Mouse (Mus musculus) cortical plate, adult 2 months (tissue): Measurements from ENCODE around the gene Naa15. TPM values are rescaled to one million over a fixed set of nuclear protein-coding genes. Genes with fewer than 3 reads are reported as not detected.
A peak's percentile ranks its signal among the peaks of the same experiment; 100 is the strongest.

Experiments used
- H3K27ac ChIP-seq: fragments of 200-500 bp; 2 replicates; pipeline ENCODE4 v1.5.1; 2012; ENCODE audit warnings: low read length, control low read depth, inconsistent platforms; ENCODE audit not compliant: insufficient read depth
- H3K4me1 ChIP-seq: fragments of 200-500 bp; 2 replicates; pipeline ENCODE4 v1.6.1; 2011; ENCODE audit warnings: low read length; ENCODE audit not compliant: control insufficient read depth, insufficient read depth
- H3K4me3 ChIP-seq: fragments of 200-500 bp; 2 replicates; pipeline ENCODE4 v1.5.1; 2011; ENCODE audit warnings: mild to moderate bottlenecking, low read length, control low read depth; ENCODE audit not compliant: insufficient read depth
- CTCF ChIP-seq: fragments of 200-500 bp; IDR thresholded peaks from 2 replicates; pipeline ENCODE4 v1.5.1; 2011; ENCODE audit warnings: mild to moderate bottlenecking, control low read depth, low read length; ENCODE audit not compliant: insufficient read depth; ENCODE audit errors: extremely low read depth
- POLR2A ChIP-seq: fragments of 200-500 bp; IDR thresholded peaks from 2 replicates; pipeline ENCODE4 v1.6.1; 2011; ENCODE audit warnings: mild to moderate bottlenecking, low read length, control low read depth; ENCODE audit not compliant: insufficient read depth; ENCODE audit errors: extremely low read depth
- polyA plus RNA-seq: library from polyadenylated mRNA; depleted of rRNA; stranded (reverse); fragments of >200 nt; gene quantifications from 2 replicates; pipeline ENCODE4 v1.2.3, GENCODE M21; 2012

Gene Naa15
- polyA plus RNA-seq, 1 experiment, result 20.7 TPM

GRCm38 (mm10) chr3:51498659-51499058, 83.7 kb downstream of the Naa15 start:
- H3K27ac ChIP-seq, result no peak overlapping the region
- no peaks in the 10 kb centered on the region for H3K4me1 ChIP-seq
- no peak for TF ChIP-seq POLR2A
- TF ChIP-seq CTCF, result no peak
- H3K4me3 ChIP-seq, result no peak overlapping the region

- TF ChIP-seq POLR2A (no peak), CTCF (no peak)
- no peak overlapping the region for H3K4me3 ChIP-seq
- no peaks in the 10 kb centered on the region for H3K4me1 ChIP-seq
- no peak overlapping the region for H3K27ac ChIP-seq
These were observed 84.9 kb downstream of the Naa15 start for GRCm38 (mm10) chr3:51499876-51500275.

- Histone ChIP-seq H3K4me3 (no peak overlapping the region), H3K27ac (no peak overlapping the region), H3K4me1 (no peaks in the 10 kb centered on the region)
- no peak for TF ChIP-seq POLR2A
- TF ChIP-seq CTCF, result no peak
These were observed 89.5 kb downstream of the Naa15 start for GRCm38 (mm10) chr3:51504385-51504952.

- TF ChIP-seq POLR2A (no peak), CTCF (no peak)
- Histone ChIP-seq H3K4me3 (no peak overlapping the region), H3K4me1 (no peaks in the 10 kb centered on the region), H3K27ac (no peak overlapping the region)
These were observed 90.5 kb downstream of the Naa15 start for GRCm38 (mm10) chr3:51505465-51505864.

DNA sequence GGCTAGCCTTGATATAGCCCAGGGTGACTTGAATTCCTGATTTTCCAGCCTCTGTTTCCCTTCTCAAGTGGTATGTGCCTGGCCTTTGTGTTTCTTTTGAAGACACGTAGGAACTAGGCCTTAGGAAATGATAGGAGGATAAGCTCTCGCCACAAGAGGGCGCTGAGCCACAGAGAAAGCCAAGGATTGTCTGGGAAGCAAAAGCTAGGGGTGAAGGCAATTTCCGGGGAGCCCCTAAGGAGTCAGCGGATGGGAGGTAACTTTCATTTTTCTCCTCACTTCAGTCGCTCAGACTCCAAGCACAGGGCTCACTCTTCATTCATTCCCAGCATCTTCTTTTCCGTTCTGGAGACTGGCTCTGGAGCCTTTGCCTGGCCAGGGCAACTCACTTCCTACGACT, 96.0 kb downstream of the Naa15 start:
- Histone ChIP-seq H3K27ac (no peak overlapping the region), H3K4me1 (peaks cover 4% of the 10 kb centered on the region; the same call in 1 of the 2 replicates), H3K4me3 (no peak overlapping the region)
- TF ChIP-seq POLR2A, result no peak
- TF ChIP-seq CTCF, result peak; percentile 94

- Histone ChIP-seq H3K4me1 (peaks cover 4% of the 10 kb centered on the region; the same call in 1 of the 2 replicates), H3K4me3 (no peak overlapping the region), H3K27ac (no peak overlapping the region)
- TF ChIP-seq CTCF, result no peak
- TF ChIP-seq POLR2A, result no peak
These were observed 97.0 kb downstream of the Naa15 start for GRCm38 (mm10) chr3:51511983-51512382.

DNA sequence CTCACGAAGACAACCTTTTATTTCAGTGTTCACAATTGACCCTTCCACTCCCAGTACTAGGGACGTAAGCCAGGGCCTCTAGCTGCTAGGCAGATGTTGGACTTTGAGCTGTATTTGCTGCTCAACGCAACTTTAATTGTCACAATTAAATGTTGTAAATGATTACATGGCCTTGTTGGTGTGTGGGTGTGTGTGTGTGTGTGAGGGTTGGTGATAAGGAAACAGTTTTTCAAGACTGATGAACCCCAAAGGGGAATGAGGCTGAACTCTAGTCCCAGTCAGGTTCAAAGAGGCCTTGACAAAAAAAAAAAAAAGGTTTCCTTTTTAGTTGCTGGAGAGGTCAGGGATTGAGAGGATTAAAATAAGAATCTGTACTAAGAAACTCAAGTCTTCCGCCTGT, 102.5 kb downstream of the Naa15 start:
- Histone ChIP-seq H3K4me1 (peaks cover 6% of the 10 kb centered on the region), H3K4me3 (no peak overlapping the region), H3K27ac (no peak overlapping the region)
- TF ChIP-seq POLR2A (no peak), CTCF (no peak)

- peaks cover 6% of the 10 kb centered on the region for H3K4me1 ChIP-seq
These were observed 103.2 kb downstream of the Naa15 start for GRCm38 (mm10) chr3:51517878-51518762.

DNA sequence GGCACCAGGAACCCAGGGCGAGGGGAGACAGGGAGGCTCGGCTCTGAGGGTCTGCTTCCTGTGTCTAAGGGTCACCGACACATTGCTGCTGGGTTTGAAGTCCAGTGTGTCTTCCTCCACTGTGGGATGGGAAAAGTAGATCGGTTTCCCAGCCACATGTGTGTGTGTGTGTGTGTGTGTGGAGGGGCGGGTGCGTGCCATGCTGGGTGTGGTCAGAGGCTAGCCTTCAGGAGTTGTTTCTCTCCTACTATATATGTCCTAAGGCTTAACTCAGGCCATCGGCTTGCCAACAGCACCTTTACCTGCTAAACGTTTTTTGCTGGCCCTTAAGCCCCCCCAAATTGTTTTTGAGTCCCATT, 103.8 kb downstream of the Naa15 start:
- Histone ChIP-seq H3K4me1 (peaks cover 4% of the 10 kb centered on the region), H3K4me3 (no peak overlapping the region), H3K27ac (no peak overlapping the region)
- TF ChIP-seq CTCF (no peak), POLR2A (no peak)

More at GRCm38 (mm10) chr3:51517878-51518762, 103.2 kb downstream of the Naa15 start:
- H3K4me3 ChIP-seq, result no peak overlapping the region
- no peak overlapping the region for H3K27ac ChIP-seq
- TF ChIP-seq POLR2A, result no peak
- no peak for TF ChIP-seq CTCF

GRCm38 (mm10) chr3:51521262-51521661, 106.3 kb downstream of the Naa15 start:
- Histone ChIP-seq H3K27ac (no peak overlapping the region), H3K4me1 (peaks cover 2% of the 10 kb centered on the region; the same call in 1 of the 2 replicates)
- TF ChIP-seq POLR2A, result no peak
- no peak for TF ChIP-seq CTCF

More at GRCm38 (mm10) chr3:51521262-51521661, 106.3 kb downstream of the Naa15 start:
- no peak overlapping the region for H3K4me3 ChIP-seq
